Mouse (Mus musculus): ENCODE results near the gene Plekha1. TPM values are rescaled to one million over a fixed set of nuclear protein-coding genes. Genes with fewer than 3 reads are reported as not detected.

The Plekha1 gene
- polyA plus RNA-seq, 1 experiment from 2014 or later: 69.9 TPM

- no peak overlapping the region for H3K27ac ChIP-seq (ENCODE audit: low read depth, low read length)
- no peak overlapping the region for H3K9ac ChIP-seq (replicated peaks; ENCODE audit: low read depth, low read length)
- H3K4me2 ChIP-seq (ENCODE audit: low read depth, low read length): no peak overlapping the region
- peaks cover 15% of the 10 kb centered on the region for H3K4me1 ChIP-seq (ENCODE audit: control insufficient read depth, insufficient read depth, low read length)
- no peak overlapping the region for H3K4me3 ChIP-seq (ENCODE audit: low read depth, low read length)
- no peaks in the 10 kb centered on the region for H3K36me3 ChIP-seq (ENCODE audit: control insufficient read depth, insufficient read depth, low read length)
- WGBS: 70% methylated on average over 4 of the region's 4 CpGs
- no peaks in the 10 kb centered on the region for H3K9me3 ChIP-seq (ENCODE audit: control insufficient read depth, low read length)
- ATAC-seq (ENCODE audit: low read depth): no peak
- H3K27me3 ChIP-seq (ENCODE audit: control insufficient read depth, insufficient read depth, low read length): peaks cover 49% of the 10 kb centered on the region
These were observed 72.4 kb downstream of the Plekha1 start for GRCm38 (mm10) chr7:130938005-130938404.

GRCm38 (mm10) chr7:130938896-130939295, 73.3 kb downstream of the Plekha1 start:
- H3K27me3 ChIP-seq (ENCODE audit: control insufficient read depth, insufficient read depth, low read length): peaks cover 42% of the 10 kb centered on the region
- no peak overlapping the region for H3K9ac ChIP-seq (replicated peaks; ENCODE audit: low read depth, low read length)
- peaks cover 15% of the 10 kb centered on the region for H3K4me1 ChIP-seq (ENCODE audit: control insufficient read depth, insufficient read depth, low read length)
- H3K9me3 ChIP-seq (ENCODE audit: control insufficient read depth, low read length): no peaks in the 10 kb centered on the region
- 88% methylated on average over 8 of the region's 8 CpGs for WGBS
- no peak overlapping the region for H3K4me2 ChIP-seq (ENCODE audit: low read depth, low read length)
- no peak overlapping the region for H3K27ac ChIP-seq (ENCODE audit: low read depth, low read length)
- no peak for ATAC-seq (ENCODE audit: low read depth)
- no peak overlapping the region for H3K4me3 ChIP-seq (ENCODE audit: low read depth, low read length)
- H3K36me3 ChIP-seq (ENCODE audit: control insufficient read depth, insufficient read depth, low read length): no peaks in the 10 kb centered on the region

- Histone ChIP-seq H3K4me2 (ENCODE audit: low read depth, low read length) (no peak overlapping the region), H3K9me3 (ENCODE audit: control insufficient read depth, low read length) (no peaks in the 10 kb centered on the region), H3K4me1 (ENCODE audit: control insufficient read depth, insufficient read depth, low read length) (peaks cover 12% of the 10 kb centered on the region), H3K27me3 (ENCODE audit: control insufficient read depth, insufficient read depth, low read length) (peaks cover 30% of the 10 kb centered on the region), H3K9ac (replicated peaks; ENCODE audit: low read depth, low read length) (no peak overlapping the region), H3K27ac (ENCODE audit: low read depth, low read length) (no peak overlapping the region), H3K4me3 (ENCODE audit: low read depth, low read length) (no peak overlapping the region), H3K36me3 (ENCODE audit: control insufficient read depth, insufficient read depth, low read length) (no peaks in the 10 kb centered on the region)
- WGBS: 71% methylated on average over 8 of the region's 8 CpGs
- ATAC-seq (ENCODE audit: low read depth): no peak
These were observed 75.2 kb downstream of the Plekha1 start for GRCm38 (mm10) chr7:130940733-130941132.

GRCm38 (mm10) chr7:130943280-130943895, 77.8 kb downstream of the Plekha1 start:
- ATAC-seq (ENCODE audit: low read depth): no peak
- no peak overlapping the region for H3K9ac ChIP-seq (replicated peaks; ENCODE audit: low read depth, low read length)
- 93% methylated on average over 9 of the region's 9 CpGs for WGBS
- H3K27ac ChIP-seq (ENCODE audit: low read depth, low read length): no peak overlapping the region
- no peak overlapping the region for H3K4me2 ChIP-seq (ENCODE audit: low read depth, low read length)
- H3K36me3 ChIP-seq (ENCODE audit: control insufficient read depth, insufficient read depth, low read length): no peaks in the 10 kb centered on the region
- H3K4me1 ChIP-seq (ENCODE audit: control insufficient read depth, insufficient read depth, low read length): no peaks in the 10 kb centered on the region
- no peaks in the 10 kb centered on the region for H3K9me3 ChIP-seq (ENCODE audit: control insufficient read depth, low read length)
- no peak overlapping the region for H3K4me3 ChIP-seq (ENCODE audit: low read depth, low read length)
- H3K27me3 ChIP-seq (ENCODE audit: control insufficient read depth, insufficient read depth, low read length): peaks cover 7% of the 10 kb centered on the region

- H3K4me2 ChIP-seq (ENCODE audit: low read depth, low read length): no peak overlapping the region
- H3K9ac ChIP-seq (replicated peaks; ENCODE audit: low read depth, low read length): no peak overlapping the region
- WGBS: 91% methylated on average over 11 of the region's 11 CpGs
- H3K4me3 ChIP-seq (ENCODE audit: low read depth, low read length): no peak overlapping the region
- H3K4me1 ChIP-seq (ENCODE audit: control insufficient read depth, insufficient read depth, low read length): no peaks in the 10 kb centered on the region
- H3K9me3 ChIP-seq (ENCODE audit: control insufficient read depth, low read length): no peaks in the 10 kb centered on the region
- no peaks in the 10 kb centered on the region for H3K27me3 ChIP-seq (ENCODE audit: control insufficient read depth, insufficient read depth, low read length)
- ATAC-seq (ENCODE audit: low read depth): no peak
- H3K36me3 ChIP-seq (ENCODE audit: control insufficient read depth, insufficient read depth, low read length): no peaks in the 10 kb centered on the region
- H3K27ac ChIP-seq (ENCODE audit: low read depth, low read length): no peak overlapping the region
These were observed 79.4 kb downstream of the Plekha1 start for GRCm38 (mm10) chr7:130944766-130945475.

GRCm38 (mm10) chr7:130945730-130946129, 80.2 kb downstream of the Plekha1 start:
- Histone ChIP-seq H3K4me2 (ENCODE audit: low read depth, low read length) (no peak overlapping the region), H3K4me3 (ENCODE audit: low read depth, low read length) (no peak overlapping the region), H3K9me3 (ENCODE audit: control insufficient read depth, low read length) (no peaks in the 10 kb centered on the region), H3K27ac (ENCODE audit: low read depth, low read length) (no peak overlapping the region), H3K27me3 (ENCODE audit: control insufficient read depth, insufficient read depth, low read length) (no peaks in the 10 kb centered on the region), H3K4me1 (ENCODE audit: control insufficient read depth, insufficient read depth, low read length) (no peaks in the 10 kb centered on the region), H3K9ac (replicated peaks; ENCODE audit: low read depth, low read length) (no peak overlapping the region), H3K36me3 (ENCODE audit: control insufficient read depth, insufficient read depth, low read length) (no peaks in the 10 kb centered on the region)
- WGBS: 89% methylated on average over 3 of the region's 3 CpGs
- no peak for ATAC-seq (ENCODE audit: low read depth)

GRCm38 (mm10) chr7:130946303-130946702, 80.7 kb downstream of the Plekha1 start:
- ATAC-seq (ENCODE audit: low read depth): no peak
- Histone ChIP-seq H3K9me3 (ENCODE audit: control insufficient read depth, low read length) (no peaks in the 10 kb centered on the region), H3K4me1 (ENCODE audit: control insufficient read depth, insufficient read depth, low read length) (no peaks in the 10 kb centered on the region), H3K27ac (ENCODE audit: low read depth, low read length) (no peak overlapping the region), H3K27me3 (ENCODE audit: control insufficient read depth, insufficient read depth, low read length) (no peaks in the 10 kb centered on the region), H3K9ac (replicated peaks; ENCODE audit: low read depth, low read length) (no peak overlapping the region), H3K36me3 (ENCODE audit: control insufficient read depth, insufficient read depth, low read length) (no peaks in the 10 kb centered on the region), H3K4me2 (ENCODE audit: low read depth, low read length) (no peak overlapping the region), H3K4me3 (ENCODE audit: low read depth, low read length) (no peak overlapping the region)
- 88% methylated on average over 12 of the region's 12 CpGs for WGBS

GRCm38 (mm10) chr7:130948563-130949208, 83.1 kb downstream of the Plekha1 start:
- Histone ChIP-seq H3K4me2 (ENCODE audit: low read depth, low read length) (no peak overlapping the region), H3K36me3 (ENCODE audit: control insufficient read depth, insufficient read depth, low read length) (no peaks in the 10 kb centered on the region), H3K4me1 (ENCODE audit: control insufficient read depth, insufficient read depth, low read length) (no peaks in the 10 kb centered on the region), H3K27me3 (ENCODE audit: control insufficient read depth, insufficient read depth, low read length) (no peaks in the 10 kb centered on the region), H3K9ac (replicated peaks; ENCODE audit: low read depth, low read length) (no peak overlapping the region), H3K27ac (ENCODE audit: low read depth, low read length) (no peak overlapping the region), H3K9me3 (ENCODE audit: control insufficient read depth, low read length) (no peaks in the 10 kb centered on the region), H3K4me3 (ENCODE audit: low read depth, low read length) (no peak overlapping the region)
- ATAC-seq (ENCODE audit: low read depth): no peak
- 67% methylated on average over 5 of the region's 5 CpGs for WGBS

- H3K4me2 ChIP-seq (ENCODE audit: low read depth, low read length): no peak overlapping the region
- no peaks in the 10 kb centered on the region for H3K9me3 ChIP-seq (ENCODE audit: control insufficient read depth, low read length)
- WGBS: 51% methylated on average over 8 of the region's 8 CpGs
- H3K36me3 ChIP-seq (ENCODE audit: control insufficient read depth, insufficient read depth, low read length): no peaks in the 10 kb centered on the region
- H3K9ac ChIP-seq (replicated peaks; ENCODE audit: low read depth, low read length): no peak overlapping the region
- H3K27me3 ChIP-seq (ENCODE audit: control insufficient read depth, insufficient read depth, low read length): no peaks in the 10 kb centered on the region
- no peaks in the 10 kb centered on the region for H3K4me1 ChIP-seq (ENCODE audit: control insufficient read depth, insufficient read depth, low read length)
- H3K4me3 ChIP-seq (ENCODE audit: low read depth, low read length): no peak overlapping the region
- ATAC-seq (ENCODE audit: low read depth): no peak
- H3K27ac ChIP-seq (ENCODE audit: low read depth, low read length): no peak overlapping the region
These were observed 83.8 kb downstream of the Plekha1 start for GRCm38 (mm10) chr7:130949331-130949751.

Data from neural tube, embryonic 14.5 days (tissue).